Mouse (Mus musculus) limb, embryonic 11.5 days (tissue): ENCODE measurements at regions not wholly inside any gene's neighbourhood (a gene's known extent, or its start where the extent isn't known, plus 50 kb on each side); places are given as distances from the start of the nearest gene placed in this dataset.
A peak's percentile ranks its signal among the peaks of the same experiment; 100 is the strongest.

ENCODE experiments used
- ATAC-seq: fragments of 200-750 bp; cut with Nextera tagmentation; 2 replicates; pipeline ENCODE4 v1.8.0; 2017; ENCODE audit warnings: low read depth; ENCODE audit not compliant: insufficient number of reproducible peaks, low FRiP score, low TSS enrichment
- DNase-seq: peaks from one replicate; pipeline ENCODE4 v3.0.0-alpha.2; 2015; ENCODE audit warnings: low spot score
- H3K27ac ChIP-seq: fragments of 300-500 bp; sonication (generic); replicated peaks from 2 replicates; pipeline ENCODE4 v1.5.1; 2014; ENCODE audit warnings: low read depth, mild to moderate bottlenecking, low read length
- H3K27me3 ChIP-seq: fragments of 300-500 bp; sonication (generic); 2 replicates; pipeline ENCODE4 v1.6.1; 2014; ENCODE audit warnings: mild to moderate bottlenecking, low read length, mixed read lengths; ENCODE audit not compliant: control insufficient read depth, insufficient read depth
- H3K36me3 ChIP-seq: fragments of 300-500 bp; sonication (generic); 2 replicates; pipeline ENCODE4 v1.6.1; 2014; ENCODE audit warnings: mild to moderate bottlenecking, low read length, moderate library complexity, mixed read lengths; ENCODE audit not compliant: control insufficient read depth, insufficient read depth
- H3K4me1 ChIP-seq: fragments of 300-500 bp; sonication (generic); 2 replicates; pipeline ENCODE4 v1.6.1; 2014; ENCODE audit warnings: low read length, mixed read lengths; ENCODE audit not compliant: control insufficient read depth, insufficient read depth
- H3K4me2 ChIP-seq: fragments of 300-500 bp; sonication (generic); 2 replicates; pipeline ENCODE4 v1.6.1; 2014; ENCODE audit warnings: low read depth, mild to moderate bottlenecking, moderate library complexity; ENCODE audit not compliant: severe bottlenecking
- H3K4me3 ChIP-seq: fragments of 300-500 bp; sonication (generic); 2 replicates; pipeline ENCODE4 v1.5.1; 2014; ENCODE audit warnings: low read depth, low read length
- H3K9ac ChIP-seq: fragments of 300-500 bp; sonication (generic); 2 replicates; pipeline ENCODE4 v1.6.1; 2014; ENCODE audit warnings: mild to moderate bottlenecking, low read length
- H3K9me3 ChIP-seq: fragments of 300-500 bp; sonication (generic); 2 replicates; pipeline ENCODE4 v1.6.1; 2016; ENCODE audit warnings: low read length; ENCODE audit not compliant: control insufficient read depth
- WGBS: fragments of 180-500 bp; shearing (Covaris S2); extraction: QIAGEN DNeasy Blood & Tissue Kit; methylation state at CpG from one replicate; pipeline ENCODE4 v1.1.7; 2014; 5-methylcytosine and 5-hydroxymethylcytosine counted together

DNA sequence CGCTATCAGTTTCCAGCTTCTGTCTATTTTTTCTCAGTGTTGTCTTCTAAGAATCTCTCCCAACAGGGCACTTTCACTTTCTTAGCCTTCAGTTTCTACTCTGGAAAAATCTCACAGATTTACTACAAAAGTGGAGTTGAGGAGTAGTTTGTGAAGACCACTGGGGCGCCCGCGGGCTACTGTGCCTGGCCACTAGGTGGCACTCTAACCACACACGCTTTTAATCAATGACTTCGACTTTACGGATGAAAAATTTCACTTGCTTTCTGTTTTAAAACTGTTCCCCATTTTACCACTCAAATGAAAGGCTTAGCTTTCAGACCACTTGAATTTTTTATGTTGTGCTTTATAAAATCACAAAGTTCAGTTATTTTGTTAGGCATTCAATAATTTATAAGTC, 151.8 kb downstream of the 1700017N19Rik start:
- no peaks in the 10 kb centered on the region for H3K27me3 ChIP-seq
- no peak overlapping the region for H3K9ac ChIP-seq
- H3K4me2 ChIP-seq: no peak overlapping the region
- H3K36me3 ChIP-seq: no peaks in the 10 kb centered on the region
- H3K4me1 ChIP-seq: no peaks in the 10 kb centered on the region
- DNase-seq (peak; percentile 87), ATAC-seq (no peak)
- no peak overlapping the region for H3K4me3 ChIP-seq
- WGBS: 10% methylated on average over 7 of the region's 7 CpGs
- H3K27ac ChIP-seq: no peak overlapping the region
- no peaks in the 10 kb centered on the region for H3K9me3 ChIP-seq

DNA sequence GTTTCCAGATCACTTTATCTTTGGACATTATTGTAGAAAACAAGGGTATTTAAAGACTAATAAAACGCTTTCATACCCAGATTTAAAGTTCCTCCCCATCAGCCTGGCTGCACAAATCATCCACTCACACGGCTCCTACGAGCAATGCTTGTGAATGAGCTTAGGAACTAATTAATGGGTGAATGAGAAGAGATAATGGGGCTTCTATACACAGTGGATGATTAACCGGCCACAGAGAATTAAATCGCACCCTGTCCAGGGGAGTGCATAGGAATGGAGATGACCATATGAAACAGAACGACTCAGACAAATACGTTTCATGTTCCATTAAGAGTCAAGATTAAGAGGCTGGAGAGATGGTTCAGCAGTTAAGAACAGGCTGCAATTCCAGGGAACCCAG, 155.9 kb downstream of the 1700017N19Rik start:
- no peak overlapping the region for H3K27ac ChIP-seq
- no peaks in the 10 kb centered on the region for H3K27me3 ChIP-seq
- H3K9ac ChIP-seq: no peak overlapping the region
- DNase-seq (no peak), ATAC-seq (no peak)
- no peaks in the 10 kb centered on the region for H3K4me1 ChIP-seq
- 66% methylated on average over 7 of the region's 7 CpGs for WGBS
- H3K4me3 ChIP-seq: no peak overlapping the region
- no peaks in the 10 kb centered on the region for H3K9me3 ChIP-seq
- no peak overlapping the region for H3K4me2 ChIP-seq
- H3K36me3 ChIP-seq: no peaks in the 10 kb centered on the region

DNA sequence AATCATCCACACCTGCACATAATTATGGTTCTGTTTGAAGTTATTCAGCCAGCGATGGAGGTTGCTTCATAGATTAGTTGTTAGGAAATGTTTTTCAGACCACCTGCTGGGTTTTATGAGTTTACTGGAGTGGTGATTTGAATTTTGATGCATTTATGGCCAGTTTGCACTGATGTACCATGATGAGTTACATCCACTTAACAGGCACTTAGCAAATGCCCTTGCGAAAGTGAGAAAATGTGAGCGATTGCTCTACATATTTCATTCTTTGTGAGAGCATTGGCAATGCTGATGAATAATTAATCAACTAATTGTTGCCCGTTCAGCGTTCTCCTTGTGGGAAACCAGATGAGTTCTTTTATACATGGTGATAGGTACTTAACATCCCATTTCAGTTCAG, 164.7 kb downstream of the 1700017N19Rik start:
- no peak for ATAC-seq
- DNase-seq: no peak

DNA sequence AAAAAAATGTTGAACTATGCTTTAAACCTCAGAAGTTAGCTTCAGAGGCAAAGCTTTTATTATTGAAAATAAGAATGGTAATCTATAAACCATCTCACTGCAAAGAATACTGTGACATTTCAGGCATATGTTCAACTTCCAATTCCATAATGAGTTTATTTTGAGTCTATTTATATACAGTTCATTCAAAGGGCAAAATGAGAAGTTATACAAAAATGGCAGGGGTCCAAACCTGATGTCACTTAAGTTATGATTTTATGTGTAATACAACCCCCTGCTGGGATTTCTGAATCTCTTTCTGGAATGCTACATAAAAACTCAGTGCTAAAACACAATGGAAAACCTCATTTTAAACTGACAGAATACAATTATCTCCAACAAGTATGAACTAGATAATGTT, 184.0 kb downstream of the 1700017N19Rik start:
- Histone ChIP-seq H3K4me1 (no peaks in the 10 kb centered on the region), H3K27me3 (no peaks in the 10 kb centered on the region), H3K36me3 (no peaks in the 10 kb centered on the region), H3K9me3 (no peaks in the 10 kb centered on the region), H3K4me3 (no peak overlapping the region), H3K9ac (no peak overlapping the region), H3K4me2 (no peak overlapping the region), H3K27ac (no peak overlapping the region)
- DNase-seq (no peak), ATAC-seq (no peak)

More for the DNA sequence above, 164.7 kb downstream of the 1700017N19Rik start:
- Histone ChIP-seq H3K9me3 (no peaks in the 10 kb centered on the region), H3K4me1 (no peaks in the 10 kb centered on the region), H3K27me3 (no peaks in the 10 kb centered on the region), H3K27ac (no peak overlapping the region), H3K36me3 (no peaks in the 10 kb centered on the region), H3K9ac (no peak overlapping the region), H3K4me3 (no peak overlapping the region), H3K4me2 (no peak overlapping the region)
- 26% methylated on average over 5 of the region's 5 CpGs for WGBS

DNA sequence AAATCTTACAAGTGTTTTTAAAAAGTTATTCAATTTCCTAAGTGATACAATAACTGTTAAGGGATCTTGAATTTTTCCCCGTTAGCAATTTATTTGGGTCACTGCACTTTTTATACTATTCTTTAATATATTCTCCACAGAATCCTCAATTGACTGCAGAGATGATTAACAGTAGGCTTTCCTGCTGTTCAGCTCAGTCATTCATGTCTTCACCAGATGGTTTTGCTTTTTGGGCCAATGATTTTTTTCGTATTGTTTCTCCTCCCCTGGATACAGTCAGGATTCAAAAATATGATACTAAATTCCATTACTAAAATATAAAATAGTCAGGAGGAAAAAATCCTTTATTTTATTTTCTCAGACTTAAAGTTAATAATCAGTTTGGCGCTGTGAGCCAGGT, 201.9 kb downstream of the 1700017N19Rik start:
- DNase-seq (no peak), ATAC-seq (no peak)
- no peak overlapping the region for H3K27ac ChIP-seq
- H3K4me1 ChIP-seq: 0 out of 2 replicates have a peak, but pooled peaks cover 2% of the 10 kb centered on the region
- no peak overlapping the region for H3K4me2 ChIP-seq
- no peaks in the 10 kb centered on the region for H3K27me3 ChIP-seq
- H3K9ac ChIP-seq: no peak overlapping the region
- no peaks in the 10 kb centered on the region for H3K9me3 ChIP-seq
- H3K36me3 ChIP-seq: no peaks in the 10 kb centered on the region
- no peak overlapping the region for H3K4me3 ChIP-seq
- WGBS: 23% methylated on average over 3 of the region's 3 CpGs

DNA sequence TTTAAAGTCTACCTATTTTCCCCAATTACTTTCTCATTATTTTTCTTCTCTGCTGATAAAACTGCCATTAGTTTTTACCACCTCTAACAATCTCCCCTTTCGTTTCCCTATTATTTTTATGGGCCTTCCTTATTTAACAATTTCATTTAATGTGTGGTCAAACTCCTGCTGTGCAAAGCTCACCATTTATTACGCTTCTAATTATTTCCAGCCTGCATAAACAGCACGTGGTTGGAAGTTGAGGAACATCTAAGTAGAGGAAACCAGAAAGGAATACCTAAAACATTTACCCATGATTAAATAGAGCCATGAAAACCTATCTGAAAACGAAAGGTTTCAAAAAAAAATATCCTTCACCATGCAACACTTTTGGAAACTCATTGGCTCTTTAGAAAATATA, 202.3 kb downstream of the 1700017N19Rik start:
- Histone ChIP-seq H3K27ac (no peak overlapping the region), H3K9me3 (no peaks in the 10 kb centered on the region), H3K36me3 (no peaks in the 10 kb centered on the region), H3K4me2 (no peak overlapping the region), H3K4me1 (0 out of 2 replicates have a peak, but pooled peaks cover 2% of the 10 kb centered on the region), H3K9ac (no peak overlapping the region), H3K27me3 (no peaks in the 10 kb centered on the region), H3K4me3 (no peak overlapping the region)
- peak; percentile 62 for ATAC-seq
- peak; percentile 28 for DNase-seq
- WGBS: 11% methylated on average over 4 of the region's 4 CpGs

DNA sequence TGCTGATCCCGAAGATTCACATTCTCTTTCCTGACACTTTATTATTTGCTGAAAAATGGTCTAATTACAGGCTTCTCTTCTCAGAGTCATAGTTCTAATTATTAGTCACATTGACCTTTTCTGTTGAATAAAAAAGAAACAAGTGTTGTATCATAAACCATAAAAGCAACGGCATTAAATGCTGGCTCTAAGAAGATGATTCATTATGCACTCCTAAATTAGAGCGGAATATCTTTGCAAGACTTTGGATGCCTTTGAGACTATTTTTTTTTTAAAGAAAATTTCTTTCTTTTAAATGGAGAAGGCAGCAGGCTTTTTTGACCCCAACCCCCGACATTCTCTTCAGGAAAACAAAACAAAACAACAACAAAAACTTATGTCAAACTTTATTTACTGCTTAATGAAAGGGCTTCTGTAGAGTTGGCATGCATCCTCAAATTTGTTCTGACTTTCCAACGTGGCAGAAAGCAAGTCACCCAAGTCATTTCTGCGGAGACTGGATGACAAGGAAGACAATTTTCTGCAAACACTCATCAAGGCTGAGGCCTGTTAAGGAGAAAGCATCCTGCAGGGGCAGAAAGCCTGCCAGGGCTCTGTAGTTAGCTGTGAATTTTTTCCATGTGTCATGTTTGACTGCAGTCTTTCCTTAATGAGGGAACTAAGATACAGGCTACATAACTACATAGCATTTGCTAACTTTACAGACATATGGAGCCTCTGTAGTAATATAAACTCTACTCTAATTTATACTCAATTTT, 205.1 kb downstream of the 1700017N19Rik start:
- Histone ChIP-seq H3K27ac (no peak overlapping the region), H3K36me3 (no peaks in the 10 kb centered on the region), H3K4me1 (0 out of 2 replicates have a peak, but pooled peaks cover 2% of the 10 kb centered on the region), H3K9me3 (no peaks in the 10 kb centered on the region), H3K27me3 (no peaks in the 10 kb centered on the region), H3K4me3 (no peak overlapping the region), H3K4me2 (no peak overlapping the region), H3K9ac (no peak overlapping the region)
- DNase-seq: no peak
- no peak for ATAC-seq
- WGBS: 54% methylated on average over 6 of the region's 6 CpGs

DNA sequence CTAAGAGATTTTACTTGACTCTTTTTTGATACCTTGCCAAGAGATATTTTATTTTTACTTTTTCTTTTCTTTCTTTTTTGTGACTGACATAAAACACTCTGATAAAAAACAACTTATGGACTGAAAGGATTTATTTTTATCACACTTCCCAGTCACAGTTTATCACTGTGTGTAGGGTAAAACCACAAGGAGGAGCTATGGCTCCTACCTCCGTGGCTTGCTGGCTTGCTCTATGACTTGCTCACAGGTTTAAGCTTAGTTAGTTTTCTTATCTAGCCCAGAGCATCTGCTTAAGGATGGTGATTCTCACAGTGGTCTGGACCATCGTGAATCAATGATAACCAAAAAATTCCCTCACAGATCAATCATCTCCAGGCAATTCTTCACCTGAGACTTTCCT, 221.4 kb downstream of the 1700017N19Rik start:
- Histone ChIP-seq H3K9ac (no peak overlapping the region), H3K4me2 (no peak overlapping the region), H3K4me3 (no peak overlapping the region), H3K4me1 (no peaks in the 10 kb centered on the region), H3K27ac (no peak overlapping the region), H3K9me3 (no peaks in the 10 kb centered on the region), H3K27me3 (no peaks in the 10 kb centered on the region), H3K36me3 (no peaks in the 10 kb centered on the region)
- WGBS: 81% methylated on average over 2 of the region's 2 CpGs
- ATAC-seq: no peak
- no peak for DNase-seq

DNA sequence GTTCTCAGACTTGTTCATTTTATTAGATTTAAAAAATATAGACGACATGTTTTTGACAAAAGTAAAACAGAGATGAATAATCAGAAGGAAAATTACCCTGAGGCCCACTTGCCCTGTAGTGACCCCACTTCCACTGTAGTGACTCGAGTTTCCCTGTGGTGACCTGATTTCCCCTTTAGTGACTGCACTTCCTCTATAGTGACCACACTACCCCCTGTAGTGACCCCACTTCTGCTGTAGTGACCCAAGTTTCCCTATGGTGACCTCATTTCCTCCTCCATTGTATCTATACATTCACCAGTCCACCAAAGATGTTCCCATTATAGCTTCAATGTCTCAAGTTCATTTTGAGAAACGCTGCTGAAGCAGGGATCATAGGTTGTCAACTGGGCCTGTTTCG, 244.5 kb downstream of the 1700017N19Rik start:
- Histone ChIP-seq H3K36me3 (no peaks in the 10 kb centered on the region), H3K27ac (no peak overlapping the region), H3K4me2 (no peak overlapping the region), H3K4me3 (no peak overlapping the region), H3K27me3 (no peaks in the 10 kb centered on the region), H3K9me3 (no peaks in the 10 kb centered on the region), H3K9ac (no peak overlapping the region), H3K4me1 (no peaks in the 10 kb centered on the region)
- ATAC-seq (no peak), DNase-seq (no peak)
- WGBS: 75% methylated on average over 4 of the region's 4 CpGs
